Mouse (Mus musculus) ovary, postnatal 36 days (tissue): ENCODE data around the gene Crybg1.
"Not testable (repeated sequence)": the region's sequence is repeated elsewhere in the genome, so short reads cannot be mapped to it uniquely, and the experiment has no call there.

Experiments used
- DNase-seq: peaks from one replicate; pipeline ENCODE4 v3.0.0; 2022; ENCODE audit warnings: low spot score, mixed read lengths

Gene Crybg1

DNA sequence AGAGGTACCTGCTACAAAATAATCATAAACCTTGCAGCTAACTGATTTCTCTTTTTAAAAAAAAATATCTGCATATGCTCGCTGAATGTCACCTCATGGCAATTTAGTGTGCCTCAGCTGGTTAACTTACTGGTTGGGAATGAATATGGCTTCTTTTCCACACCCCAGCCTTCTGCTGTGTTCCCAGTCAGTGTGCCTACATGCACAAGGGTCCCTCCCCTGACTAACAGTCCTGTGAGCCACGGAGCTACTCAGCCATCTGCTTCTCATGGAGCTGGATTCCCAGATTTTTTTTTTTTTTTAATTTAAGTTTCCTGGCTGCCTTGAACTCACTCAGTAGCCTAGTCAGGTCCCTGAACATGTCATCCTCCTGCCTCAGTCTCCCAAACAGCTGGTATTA lies 183.7 kb downstream of the Crybg1 start:
- no peak for DNase-seq

DNA sequence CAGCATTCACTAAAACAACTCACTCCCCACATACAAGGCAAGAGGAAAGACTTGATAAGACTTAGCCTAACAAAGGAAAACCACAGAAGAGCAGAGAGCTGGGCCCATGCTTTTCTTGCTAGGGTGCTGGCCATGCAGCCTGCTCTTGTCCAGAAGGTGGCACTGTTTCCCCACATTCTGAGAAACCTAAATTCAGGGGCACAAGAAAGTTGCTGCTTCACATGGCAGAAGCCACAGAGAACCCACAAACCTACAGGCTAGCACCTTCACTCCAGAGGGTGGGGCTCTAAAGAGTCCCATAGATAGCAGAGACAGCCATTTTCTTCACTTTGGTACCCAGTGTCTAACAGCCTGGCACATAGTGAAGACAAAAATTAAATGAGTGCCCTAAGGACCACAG lies 194.7 kb downstream of the Crybg1 start:
- peak; percentile 32 for DNase-seq

DNA sequence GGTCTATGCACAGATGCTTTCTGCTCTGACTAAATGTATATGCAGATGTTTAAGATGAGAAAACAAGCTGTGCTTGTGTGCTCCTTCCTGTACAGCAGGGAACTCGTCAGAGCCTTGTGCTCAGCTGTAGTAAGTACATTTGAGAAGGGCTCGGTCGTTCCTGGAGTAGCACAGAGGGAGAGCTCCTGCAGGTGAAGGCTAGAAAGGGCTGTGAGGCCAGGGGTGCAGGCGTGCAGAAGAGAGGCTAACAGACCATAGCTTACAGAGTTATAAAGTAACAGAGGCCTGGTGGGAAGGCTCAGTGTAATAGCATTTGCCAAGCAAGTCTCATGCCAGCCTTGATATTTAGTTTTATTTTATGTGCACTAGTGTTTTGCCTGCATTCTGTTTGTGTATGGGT lies 203.2 kb downstream of the Crybg1 start:
- no peak for DNase-seq

GRCm38 (mm10) chr10:43943736-43944135 lies 204.9 kb downstream of the Crybg1 start:
- no peak for DNase-seq

GRCm38 (mm10) chr10:43939136-43939662 lies 209.5 kb downstream of the Crybg1 start:
- DNase-seq = no peak

DNA sequence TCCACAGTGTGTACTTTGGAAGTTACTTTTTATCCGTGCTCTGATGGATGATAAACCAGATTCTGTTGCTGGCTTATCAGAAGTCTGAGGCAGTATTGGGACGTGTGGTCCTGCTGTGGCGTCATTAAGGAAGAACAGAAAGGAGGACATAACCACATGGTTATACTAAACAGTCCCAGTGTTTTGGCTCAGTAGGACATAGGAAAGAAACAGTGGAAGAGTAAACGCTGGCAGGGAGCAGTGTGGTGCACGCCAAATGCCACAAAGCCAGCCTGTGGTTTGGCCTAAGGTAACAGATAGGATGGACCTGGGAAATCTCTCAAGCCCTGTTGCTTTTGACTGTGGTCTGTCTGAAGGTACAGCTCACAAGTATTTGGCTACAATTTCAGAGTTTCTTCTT lies 220.1 kb downstream of the Crybg1 start:
- DNase-seq = no peak

GRCm38 (mm10) chr10:43927736-43928135 lies 220.9 kb downstream of the Crybg1 start:
- no peak for DNase-seq

GRCm38 (mm10) chr10:43925776-43926175 lies 222.9 kb downstream of the Crybg1 start:
- not testable (repeated sequence) for DNase-seq

DNA sequence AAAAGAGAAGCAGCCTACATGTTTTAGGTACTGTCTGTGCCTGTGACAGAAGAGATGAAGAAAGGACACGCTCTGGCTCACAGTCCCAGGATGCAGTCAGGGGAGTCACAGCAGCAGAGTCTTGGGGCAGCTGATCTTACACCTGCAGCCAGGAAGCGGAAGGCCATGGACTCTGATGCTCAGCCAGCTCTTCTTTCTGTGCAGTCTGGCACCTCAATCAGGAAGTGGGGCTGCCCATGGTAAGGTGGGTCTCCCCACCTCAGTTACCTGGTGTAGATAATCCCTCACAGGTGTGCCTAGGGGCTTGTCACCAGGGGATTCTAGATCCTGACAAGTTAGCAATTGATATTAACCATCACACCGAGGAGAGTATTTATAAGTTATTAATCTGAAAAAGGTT lies 225.6 kb downstream of the Crybg1 start:
- DNase-seq = no peak

DNA sequence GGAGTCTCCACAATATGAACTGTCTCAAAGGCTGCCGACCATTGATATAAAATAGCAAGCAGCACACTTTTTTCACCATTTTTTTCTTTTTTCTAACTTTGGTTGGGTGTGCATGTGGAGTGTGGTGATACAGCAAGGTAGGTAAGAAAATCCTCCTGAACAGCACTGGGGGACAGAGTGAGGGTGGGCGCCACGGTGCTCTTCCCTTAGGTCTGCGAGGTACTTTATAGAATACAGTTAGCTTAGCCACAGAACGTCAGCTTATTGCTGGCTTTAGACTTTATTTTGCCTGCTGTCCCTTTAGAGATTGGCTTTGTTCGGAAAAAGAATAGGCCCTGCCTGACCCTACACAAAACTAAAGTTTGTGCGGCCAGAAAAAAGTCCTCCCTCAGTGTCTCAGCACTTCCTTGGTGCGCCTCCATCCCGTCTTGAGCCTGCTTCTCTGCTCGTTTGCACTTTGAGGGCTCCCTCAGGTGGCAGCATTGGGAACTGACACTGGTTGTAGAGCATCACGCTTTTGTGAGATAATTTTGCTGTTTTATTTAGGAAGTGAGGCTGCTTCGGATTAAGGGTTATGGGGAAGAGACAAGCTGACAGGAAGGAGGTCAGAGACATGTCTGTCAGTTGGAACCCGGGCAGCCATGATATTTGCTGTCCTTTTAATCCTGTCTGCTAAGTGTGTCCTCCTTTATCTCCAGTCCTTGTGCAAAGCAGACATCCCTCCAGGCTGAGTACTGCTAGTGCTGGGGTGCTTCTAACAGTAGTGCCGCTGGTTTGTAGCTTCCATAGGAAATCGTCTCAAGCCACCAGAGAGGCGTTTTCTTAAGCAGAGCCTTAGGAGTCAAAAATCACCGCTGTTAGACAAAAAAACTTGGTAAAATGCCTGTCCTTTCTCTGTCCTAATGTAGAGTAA lies 229.7 kb downstream of the Crybg1 start:
- DNase-seq = peak; percentile 76

DNA sequence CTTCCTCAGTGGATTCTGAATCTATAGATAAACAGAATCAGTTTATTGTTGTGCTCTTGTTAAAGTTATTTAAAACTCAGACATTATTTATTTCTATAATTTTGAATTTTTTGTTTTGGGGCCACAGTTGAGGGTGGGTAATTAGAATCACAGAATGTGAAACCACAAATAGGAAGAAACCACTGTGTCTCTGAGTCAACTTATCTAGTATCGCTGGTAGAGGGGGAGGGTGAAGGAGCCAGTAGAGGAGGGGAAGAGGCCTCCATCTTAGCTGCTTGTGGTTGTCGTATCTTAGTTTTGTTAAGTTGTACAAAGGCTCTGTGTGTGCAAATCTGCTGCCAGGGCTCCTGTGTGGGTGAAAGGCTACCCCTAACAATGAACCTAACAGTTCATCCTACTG lies 231.9 kb downstream of the Crybg1 start:
- DNase-seq = no peak

DNA sequence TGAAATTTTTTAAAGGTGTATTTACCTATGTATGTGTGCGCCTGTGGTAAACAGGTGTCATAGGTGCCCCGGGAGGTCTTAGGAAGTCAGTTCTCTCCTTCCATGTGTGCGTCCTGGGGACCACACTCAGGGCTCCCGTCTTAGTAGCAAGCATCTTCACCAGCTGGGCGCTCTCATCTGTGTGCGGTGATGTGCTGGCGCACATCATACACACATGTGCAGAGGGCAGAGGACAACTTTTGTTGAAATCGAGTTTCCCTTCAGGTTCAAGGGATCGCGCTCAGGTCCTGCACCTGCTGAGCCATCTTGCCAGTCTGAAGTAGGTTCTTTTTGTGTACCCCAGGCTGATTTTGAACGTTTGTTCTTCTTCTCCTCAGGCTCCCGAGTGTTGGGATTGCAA lies 232.5 kb downstream of the Crybg1 start:
- no peak for DNase-seq

DNA sequence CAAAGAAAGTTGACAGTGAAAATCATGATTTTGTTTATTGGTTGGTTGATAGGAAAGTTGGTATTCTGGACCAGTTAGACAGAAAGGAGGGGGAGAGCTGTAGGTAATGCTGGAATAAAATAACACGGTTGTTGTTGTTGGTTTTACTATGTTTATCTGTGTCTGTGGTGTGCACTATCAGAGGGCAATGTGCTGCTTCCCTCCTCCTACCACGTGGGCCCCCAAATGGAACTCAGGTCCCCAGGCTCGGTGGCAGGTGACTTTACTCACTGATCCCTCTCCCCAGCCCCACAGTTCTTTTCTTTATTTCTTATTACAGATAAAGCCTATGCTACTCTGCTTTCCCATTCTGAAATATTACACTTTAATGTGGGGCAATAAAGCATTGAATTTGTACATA lies 236.4 kb downstream of the Crybg1 start:
- DNase-seq = no peak

GRCm38 (mm10) chr10:43910873-43911142 lies 237.8 kb downstream of the Crybg1 start:
- no peak for DNase-seq

GRCm38 (mm10) chr10:43910032-43910872 lies 238.4 kb downstream of the Crybg1 start:
- no peak for DNase-seq

DNA sequence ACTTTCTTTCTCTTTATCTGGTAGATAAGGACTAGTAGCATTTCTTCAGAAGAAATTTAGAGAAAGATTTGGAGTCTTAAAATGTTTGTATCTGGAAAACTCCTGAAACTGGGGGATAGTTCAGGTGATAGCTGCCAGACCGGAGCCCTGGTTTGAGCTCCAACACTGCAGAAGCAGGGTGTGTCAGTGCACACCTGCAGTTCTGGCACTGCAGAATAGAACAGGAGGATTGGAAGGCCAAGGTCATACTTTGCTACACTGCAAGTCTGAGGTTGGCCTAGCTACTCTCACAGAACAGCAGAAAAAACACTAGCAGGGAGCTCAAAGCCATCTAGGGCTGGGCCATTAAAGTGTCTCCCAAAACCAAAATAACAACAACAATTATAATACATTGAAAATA lies 244.1 kb downstream of the Crybg1 start:
- no peak for DNase-seq

DNA sequence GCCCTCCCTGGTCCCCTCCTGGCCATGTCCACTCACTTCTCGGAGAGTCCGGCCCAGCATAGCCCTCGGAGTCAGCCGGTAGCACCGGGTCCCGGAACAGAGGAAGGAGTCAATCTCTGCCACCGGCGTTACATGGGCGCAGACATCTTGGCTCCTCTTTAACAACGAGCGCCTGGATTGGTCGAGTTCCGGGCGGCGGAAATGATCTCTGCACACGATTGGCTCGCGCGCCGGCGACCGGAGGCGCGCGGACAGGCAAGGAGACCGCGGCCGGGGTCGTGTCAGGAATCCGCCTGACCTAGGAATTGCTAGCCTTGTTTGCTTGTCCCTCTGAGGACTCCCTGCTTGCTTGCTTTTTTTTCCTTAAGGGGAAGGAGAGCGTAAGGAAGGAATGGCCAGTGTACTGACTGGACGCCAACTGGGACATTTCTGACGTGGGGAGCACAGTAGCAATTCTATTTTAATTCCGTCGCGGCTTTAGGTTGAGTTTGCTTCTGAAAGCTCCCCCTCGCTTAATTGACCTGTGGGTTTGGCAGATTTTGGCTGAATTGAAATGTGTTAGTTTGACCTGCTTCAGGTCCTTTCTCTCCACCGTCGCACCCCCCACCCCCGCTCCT lies 247.0 kb downstream of the Crybg1 start, which contains the start of the genes Qrsl1 and Rtn4ip1:
Qrsl1 (minus strand) TSS at position 168 of the 617 bp plus-strand sequence.
Rtn4ip1 (plus strand) TSS at position 230 of the 617 bp plus-strand sequence.
- peak; percentile 92 for DNase-seq

- DNase-seq = no peak
Observed at GRCm38 (mm10) chr10:43900883-43901570, 247.6 kb downstream of the Crybg1 start.
